Mouse (Mus musculus) layer of hippocampus, postnatal 25 days (tissue): ENCODE measurements at regions not wholly inside any gene's neighbourhood (a gene's known extent, or its start where the extent isn't known, plus 50 kb on each side); places are given as distances from the start of the nearest gene placed in this dataset.
A peak's percentile ranks its signal among the peaks of the same experiment; 100 is the strongest.

Experiments
- DNase-seq, 2 experiments: peaks; one replicate each; pipeline ENCODE4 v3.0.0; 2022; ENCODE audit warnings: mixed read lengths in 2 of 2, low spot score in 1 of 2; ENCODE audit errors: extremely low spot score in 1 of 2

DNA sequence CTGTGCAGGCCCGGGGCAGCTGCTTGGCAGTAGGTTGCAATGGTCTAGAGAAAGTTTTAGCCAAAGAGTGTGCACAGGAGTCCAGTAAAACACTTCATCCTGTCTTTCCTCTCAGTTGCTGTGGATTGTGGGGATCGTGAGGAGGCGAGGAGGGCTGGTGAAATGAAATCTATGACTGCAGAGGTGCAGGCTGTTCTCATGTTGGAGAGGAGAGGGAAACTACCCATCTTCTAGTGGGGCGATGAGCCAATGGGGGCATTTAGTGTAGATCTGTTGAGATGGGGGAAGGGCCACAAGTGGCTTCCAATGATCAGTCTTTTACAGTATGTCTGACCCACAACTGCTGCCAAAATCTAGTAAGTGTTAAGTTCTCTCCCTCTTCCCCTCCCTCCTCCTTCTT is 203.4 kb downstream of the Rnd3 start:
- no peak for DNase-seq

DNA sequence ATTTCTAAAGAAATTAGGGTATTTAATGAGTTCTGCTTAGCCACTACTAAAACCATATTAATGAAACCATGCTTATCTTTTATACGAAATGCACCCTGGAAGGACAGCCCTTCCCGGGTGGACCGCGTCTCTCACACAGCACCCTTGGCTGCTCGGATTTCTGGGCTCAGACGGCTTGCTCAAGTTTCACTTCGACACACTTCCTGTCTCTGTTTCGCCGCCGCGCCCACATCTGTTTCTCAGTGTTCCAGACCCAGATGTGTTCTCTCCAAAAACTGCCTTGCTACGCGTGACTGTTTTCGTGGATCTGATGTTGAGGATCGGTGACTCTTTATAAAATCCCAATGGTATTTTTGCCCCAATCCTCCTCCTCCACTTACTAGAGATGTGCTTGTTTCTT is 205.7 kb downstream of the Rnd3 start:
- DNase-seq: no peak

DNA sequence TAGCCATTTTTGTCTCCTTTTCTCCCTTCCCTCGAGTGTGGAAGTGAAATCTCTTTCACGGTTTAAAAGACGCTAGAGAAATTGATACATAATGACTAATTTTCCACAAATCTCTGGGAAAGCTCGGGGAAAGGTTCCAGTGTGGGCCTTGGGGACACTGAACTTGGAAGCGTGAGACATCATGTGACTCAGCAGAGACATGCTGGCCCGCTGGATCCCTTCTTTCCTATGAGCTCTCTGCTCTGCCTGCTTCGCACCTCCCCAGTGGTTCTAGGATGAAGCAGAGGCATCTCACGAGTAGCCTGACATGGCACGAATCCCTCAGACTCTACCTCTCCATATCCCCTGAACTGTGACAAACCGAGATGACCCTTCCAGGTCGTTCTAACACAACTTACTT is 206.2 kb downstream of the Rnd3 start:
- no peak for DNase-seq

DNA sequence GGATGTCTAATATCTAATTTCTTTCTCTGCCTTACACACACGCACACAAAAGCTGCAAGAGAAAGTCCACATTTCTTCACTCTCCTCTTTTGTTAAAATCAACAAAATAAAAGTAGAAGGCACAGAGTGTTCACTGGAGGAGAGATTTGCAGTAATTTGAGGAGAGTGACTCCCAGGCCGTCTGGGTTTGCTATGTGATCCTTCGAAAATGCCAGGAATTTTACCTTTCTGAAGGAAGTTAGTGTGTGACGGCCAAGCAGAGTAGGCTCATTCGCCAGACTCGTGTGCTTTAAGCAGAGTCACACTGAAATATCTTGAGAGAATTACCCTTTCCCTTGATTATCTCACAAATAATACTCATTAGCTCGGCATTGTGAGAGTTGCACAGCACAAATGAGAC is 216.0 kb downstream of the Rnd3 start:
- DNase-seq: no peak

DNA sequence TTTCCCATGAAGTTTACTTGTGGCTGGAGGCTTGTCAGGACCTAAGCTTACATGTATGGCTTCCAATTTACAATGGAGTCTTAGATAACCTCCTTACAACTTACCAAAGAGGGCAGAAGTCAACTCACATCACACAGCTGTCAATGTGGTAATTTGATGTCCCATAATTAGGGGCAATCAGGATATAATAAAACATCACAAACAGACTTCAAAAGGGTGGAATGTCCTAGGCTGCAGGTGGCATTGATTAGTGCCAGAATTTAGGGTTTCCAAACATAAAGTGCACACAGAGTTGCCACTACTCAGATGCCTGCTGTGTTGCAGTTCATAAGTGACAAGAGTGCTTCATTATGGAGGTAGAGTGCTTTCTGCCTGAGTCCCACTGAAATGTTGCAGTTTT is 227.9 kb downstream of the Rnd3 start:
- no peak for DNase-seq

DNA sequence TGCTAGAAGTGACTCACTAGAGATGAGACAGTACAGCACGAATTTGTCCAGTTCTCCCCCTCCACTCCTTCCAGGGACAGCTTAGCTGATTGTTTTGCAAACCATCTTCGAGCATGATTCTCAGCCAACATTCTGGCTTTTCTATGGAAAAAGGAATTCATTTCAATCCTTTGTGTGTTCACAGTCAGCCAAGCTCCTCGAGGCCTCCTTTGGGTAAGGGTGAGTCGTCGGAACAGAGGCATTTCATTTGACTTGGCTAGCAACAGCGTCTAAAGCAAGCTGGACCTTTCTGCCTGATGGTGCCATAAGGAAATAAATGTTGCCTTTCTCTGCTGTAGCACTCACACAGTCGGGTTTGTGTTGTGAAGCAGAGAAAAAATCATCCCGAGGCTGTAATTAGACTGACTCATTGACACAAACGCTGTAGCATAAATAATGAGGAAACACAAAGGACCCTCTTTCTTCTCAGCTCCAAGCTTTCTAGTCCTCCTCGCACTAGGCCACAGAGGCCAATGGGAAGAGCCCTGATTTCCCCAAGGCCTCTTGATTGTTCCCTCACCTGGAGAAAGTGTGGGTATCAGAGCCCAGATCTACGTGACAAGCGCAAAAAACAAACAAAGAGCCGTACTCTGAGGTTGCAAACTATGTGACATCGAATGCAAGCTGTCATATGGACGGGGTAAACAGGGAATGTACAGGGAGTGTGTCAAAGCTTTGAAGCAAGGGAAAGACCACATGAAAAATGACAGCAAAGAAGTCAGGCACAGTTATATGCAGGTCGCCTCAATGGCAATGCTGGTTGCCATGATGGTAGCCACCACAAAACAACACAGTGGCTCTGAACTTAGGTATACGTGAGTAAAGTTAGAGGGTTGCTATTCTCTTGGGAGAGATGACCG is 232.3 kb downstream of the Rnd3 start:
- peak in 1 of 2 experiments; percentile 9 for DNase-seq

DNA sequence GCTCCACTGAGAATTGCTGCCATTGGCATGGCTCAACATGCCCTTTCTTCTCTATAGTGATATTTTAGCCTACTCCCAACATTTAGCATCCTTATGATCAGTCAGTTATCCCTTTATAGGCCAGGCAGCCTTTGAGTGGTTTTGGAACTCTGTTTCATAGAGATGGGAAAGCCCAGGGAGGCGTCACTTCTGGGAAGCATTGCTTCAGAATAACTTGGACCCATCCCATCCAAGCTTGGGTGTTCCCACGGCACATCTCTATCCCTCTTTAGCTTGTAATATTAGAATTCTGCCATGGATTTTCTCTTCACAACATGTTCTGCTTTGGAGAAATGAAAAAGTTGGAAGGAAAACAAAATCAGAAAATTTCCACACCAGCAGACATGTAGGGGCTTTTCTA is 233.8 kb downstream of the Rnd3 start:
- DNase-seq: no peak

DNA sequence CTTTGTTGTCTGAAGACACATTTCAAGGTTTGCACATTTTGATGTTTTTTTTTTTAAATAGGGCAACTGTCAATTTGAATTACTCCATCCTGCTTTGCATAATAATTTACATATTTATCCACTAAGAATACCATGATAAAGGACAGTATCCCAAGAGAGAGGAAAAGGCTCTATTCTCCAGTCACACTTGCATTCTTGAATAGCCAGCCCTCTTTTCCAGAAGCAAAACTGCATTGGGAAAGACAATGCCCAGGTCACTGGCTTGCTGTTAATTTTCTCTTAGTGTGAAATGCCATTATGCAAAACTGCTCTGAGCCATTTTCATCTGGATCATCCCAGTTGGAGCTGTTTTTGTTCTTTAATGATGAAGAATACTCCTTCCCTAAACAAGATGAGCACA is 234.7 kb downstream of the Rnd3 start:
- no peak for DNase-seq

DNA sequence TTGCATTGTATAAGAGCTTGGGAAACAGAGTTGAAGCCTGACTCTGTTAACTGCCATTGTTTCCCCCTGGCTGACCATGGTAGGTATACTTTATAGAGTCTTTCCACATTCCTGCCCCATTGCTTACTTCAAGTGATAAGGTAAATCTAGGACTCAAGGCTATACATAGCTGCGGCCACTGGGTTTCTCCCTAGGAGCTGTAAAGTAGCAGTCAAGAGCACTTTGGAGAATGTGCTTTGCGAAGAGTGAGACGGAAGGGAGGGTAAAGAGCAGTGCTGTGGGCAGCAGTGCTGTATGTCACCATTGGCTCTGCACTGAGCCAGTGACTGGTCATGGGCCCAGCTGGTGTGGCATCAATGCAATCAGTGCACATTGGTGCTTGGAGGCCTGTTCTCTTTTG is 240.1 kb downstream of the Rnd3 start:
- DNase-seq: no peak

DNA sequence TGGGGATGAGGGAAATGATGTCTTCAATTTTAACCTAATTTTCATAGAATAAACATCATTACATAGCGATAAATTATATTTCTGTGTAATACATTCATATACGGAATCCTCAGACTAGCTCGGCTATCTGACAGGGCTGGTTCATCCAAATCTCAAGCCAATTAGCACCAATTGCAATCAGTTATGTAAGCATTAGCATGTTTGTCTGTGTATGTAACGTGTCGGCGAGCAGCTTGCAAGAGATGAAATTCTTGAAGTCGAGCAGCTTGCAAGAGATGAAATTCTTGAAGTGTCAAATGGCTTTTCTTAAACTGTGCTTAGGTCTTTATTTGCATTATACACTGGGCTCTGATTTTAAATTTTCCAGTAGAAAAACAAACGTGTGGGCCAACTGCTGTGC is 246.2 kb downstream of the Rnd3 start:
- DNase-seq: no peak

DNA sequence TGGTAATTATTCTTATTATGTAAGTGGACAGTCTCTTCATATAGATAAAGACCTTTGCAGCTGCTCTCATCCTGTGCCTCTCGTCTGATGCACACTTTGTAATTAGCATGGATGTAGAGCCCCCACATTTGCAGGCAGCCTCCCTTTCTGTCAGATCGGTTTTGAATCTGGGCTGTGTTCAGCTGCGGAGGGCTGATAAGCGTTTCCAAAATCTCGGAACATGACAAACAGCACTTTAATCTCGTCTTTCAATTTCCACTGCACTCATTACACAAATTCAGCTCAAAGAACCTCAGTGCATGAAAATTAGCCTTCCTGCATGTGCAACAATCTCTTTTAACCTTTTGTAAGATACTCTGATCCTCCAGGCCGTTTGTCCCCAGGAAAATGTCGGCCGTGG is 246.7 kb downstream of the Rnd3 start:
- no peak for DNase-seq

DNA sequence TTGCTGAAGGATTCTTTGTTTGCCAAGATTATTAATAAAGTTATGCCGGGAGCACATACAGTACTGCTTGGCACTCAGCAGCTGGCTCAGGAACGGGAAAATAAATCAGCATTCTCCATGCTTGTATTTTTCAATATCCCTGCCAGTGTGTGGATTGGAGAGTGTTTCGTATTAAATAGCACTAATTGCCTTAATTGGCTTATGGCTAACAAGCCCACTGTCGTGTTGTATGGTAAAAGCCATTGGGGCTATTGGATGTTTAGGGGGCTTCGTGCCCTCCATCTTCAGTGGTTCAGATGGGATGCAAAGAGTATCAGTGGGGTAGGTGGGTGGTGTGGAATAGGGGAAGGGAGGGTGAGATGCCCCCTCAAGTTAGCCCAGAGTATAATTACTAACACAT is 259.9 kb downstream of the Rnd3 start:
- no peak for DNase-seq

DNA sequence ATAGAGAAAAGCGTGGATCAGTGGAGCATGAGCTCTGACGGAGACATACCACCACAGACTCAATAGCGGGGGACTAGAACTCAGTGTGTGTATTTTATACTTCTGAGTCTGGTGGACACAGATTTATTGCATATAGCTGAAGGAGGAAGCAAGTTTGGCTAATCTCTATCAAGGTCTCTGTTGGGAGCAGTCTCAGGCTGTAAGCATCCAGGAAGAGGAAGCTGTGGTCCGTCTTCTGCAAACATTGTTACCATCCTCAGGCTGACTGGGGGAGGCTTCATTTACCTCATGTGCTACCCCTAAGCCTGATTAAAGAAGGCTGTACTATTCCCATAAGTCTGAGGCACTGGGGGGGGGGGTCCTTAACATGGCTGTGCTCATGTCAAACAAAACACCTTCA is 261.0 kb downstream of the Rnd3 start:
- DNase-seq: no peak

DNA sequence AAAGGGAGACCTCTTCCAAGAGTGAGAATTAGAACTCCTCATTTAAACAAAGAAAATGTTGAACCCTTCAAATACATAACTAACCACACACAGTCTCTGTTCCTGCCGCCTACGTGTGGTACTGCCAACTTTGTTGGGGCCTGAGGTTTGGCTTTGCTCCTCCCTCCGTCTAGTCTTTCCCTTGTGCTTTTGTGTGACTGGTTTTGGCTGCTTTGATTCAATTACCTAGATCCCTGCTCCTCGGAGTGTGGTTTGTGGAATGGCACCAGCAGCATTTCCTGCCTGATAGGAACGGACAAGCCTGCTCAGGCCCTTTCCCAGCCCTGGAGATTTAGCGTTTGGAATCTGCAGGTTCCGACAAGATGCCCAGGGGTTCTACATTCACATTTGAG is 263.0 kb downstream of the Rnd3 start:
- DNase-seq: no peak

DNA sequence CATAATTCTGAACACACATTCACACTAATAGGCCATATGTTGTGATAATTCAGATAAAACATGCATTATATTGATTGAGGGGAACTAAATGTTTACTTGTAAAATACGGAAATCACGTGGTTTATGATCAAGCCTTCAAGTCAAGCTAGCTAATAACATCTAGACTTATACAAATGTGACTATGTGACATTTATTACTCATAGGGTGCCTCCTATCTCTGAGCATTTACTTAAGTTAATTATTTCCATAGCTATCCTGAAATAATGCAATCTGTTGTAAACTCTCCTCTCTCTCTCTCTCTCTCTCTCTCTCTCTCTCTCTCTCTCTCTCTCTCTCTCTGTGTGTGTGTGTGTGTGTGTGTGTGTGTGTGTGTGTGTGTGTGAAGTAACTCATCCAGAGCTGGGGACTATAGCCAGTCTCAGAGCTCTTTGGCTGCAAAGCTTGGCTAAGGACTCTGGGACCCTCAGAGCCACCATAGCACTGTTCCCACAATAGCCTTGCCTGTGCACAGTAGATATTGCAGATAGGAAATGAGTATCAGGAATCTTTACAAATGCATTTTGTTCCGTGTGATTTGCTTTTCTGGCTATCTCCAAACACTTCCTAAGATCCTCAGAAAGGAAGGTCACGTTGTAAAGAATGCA is 263.5 kb downstream of the Rnd3 start:
- DNase-seq: no peak

DNA sequence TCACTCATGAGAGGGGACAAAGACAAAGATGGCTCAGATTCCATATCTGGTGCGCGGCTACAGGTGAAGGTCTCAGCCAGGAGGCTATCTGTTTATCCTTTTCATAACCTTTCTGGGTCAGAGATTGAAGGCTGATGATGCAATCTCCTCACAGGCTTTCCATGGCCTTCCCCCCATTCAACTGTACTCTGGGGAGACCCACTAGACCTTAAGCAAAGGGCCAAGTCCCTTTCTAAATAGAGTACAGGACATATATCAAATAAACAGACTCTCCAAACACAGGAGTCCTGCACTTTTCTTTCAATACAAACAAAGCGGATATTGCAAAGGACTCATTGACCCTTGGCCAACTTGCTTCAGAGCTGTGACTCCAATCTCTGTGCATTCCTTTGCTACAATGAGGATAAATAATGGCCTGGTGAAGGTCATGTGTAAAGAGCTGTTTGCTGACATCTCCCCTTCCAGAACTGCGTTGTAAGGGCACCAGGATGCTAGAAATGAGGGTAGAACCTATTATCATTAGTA is 267.3 kb downstream of the Rnd3 start:
- no peak for DNase-seq

DNA sequence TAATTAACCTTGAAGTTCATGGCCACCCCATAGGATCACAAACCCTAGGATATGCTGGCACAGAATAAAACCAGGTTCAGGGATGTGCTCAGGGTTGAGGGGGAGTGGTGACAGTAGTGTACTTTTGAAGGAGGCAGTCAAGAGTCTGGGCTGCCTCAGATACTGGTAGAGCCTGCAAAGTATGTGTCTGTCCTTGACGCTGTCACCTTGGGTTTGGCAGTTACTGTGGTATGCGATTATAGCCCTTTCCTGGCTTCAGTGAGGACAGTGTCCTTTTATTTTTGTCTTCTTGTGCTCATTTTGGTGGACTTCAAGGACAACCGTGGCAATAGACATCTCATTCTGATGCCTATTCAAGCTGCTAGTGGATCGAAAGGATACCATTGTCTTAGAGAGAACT is 268.1 kb downstream of the Rnd3 start:
- DNase-seq: no peak

DNA sequence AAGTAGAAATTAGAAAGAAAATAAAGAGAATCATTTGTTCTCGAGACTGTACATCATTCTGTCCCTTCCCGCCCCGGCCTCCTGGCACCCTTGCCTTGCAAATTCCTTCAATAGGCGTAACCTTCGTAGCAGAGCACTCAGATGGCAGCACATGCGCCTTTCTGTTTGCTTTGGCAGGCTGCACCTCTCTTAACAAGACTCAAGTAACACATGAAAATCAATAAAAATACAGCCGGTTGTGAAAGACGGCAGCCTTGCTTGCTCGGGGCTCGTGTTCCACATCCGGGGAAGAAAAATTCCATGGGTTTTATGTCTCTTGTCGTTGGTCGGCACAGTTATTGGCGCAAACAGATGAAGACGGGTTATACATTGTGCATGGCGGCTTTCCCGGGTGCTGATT is 271.2 kb downstream of the Rnd3 start:
- no peak for DNase-seq

DNA sequence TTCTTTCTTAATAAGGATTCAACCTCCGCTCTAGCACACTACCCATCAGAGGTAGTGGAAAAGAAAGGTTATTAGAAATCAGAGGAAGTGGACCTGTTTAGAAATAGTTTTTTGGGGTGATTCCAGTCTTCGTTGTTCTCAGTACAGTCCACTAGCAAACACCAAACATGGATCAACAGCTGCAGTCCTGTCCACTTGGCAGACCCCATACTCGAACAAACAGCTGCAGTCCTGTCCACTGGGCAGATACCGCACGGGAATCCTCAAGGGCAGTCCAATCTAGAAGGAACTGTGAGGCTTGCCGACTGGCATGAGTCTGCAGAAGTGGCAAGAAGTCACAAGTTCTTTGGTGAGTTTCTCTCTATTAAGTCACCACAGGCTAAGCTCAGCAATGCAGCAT is 273.8 kb downstream of the Rnd3 start:
- DNase-seq: no peak

DNA sequence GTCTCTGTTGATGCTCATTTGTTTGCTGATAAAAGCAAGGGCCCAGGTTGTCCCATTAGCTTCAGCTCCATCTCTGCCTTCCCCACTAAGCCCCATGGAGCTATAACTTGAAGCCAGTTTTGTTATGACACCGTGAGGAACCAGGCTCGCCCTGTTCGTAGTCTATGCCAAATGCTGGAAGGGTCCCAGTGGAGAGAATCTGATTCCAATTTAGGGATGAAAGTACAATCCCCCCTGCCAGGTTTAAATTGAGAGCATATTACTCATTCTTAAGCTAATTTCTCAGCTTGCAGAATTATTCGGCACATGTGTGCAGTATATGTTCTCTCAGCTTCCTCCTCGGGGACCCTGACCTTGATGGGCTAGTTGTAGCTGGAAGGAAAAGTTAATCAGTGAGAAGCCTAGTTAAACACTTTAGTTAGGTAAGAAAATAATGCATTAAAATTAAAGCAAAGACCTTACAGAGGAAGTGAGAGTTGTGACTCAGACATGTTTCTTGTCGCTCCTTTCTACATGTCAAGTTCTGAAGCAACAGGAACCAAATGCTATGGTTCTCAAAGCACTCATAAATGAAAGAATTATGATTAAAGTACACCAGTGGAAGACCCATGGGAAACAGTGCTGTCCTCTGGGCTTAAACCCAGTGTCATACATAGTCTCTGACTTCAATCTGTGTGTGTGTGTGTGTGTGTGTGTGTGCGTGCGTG is 295.2 kb downstream of the Rnd3 start:
- no peak for DNase-seq

DNA sequence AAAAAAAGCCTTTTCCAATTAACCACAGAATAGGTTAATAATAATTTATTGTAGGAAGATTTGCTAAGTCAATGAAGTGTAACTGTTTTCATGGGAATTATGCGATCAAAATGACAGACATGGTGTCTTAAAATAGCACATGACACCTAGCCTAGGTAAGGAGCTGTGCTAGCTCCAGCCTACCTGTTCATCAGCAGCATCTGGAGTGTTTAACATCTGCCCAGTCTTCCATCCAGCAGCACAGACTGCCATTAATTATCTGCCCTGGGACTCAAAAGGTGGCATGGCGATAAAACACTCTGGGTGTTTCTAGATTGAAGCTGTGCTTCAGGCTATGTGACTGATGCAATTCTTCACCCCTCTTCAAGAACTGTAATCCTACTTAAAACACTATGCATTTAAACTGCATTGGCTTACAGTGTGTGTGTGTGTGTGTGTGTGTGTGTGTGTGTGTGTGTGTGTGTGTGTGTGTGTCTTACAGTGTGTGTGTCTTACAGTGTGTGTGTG is 296.4 kb downstream of the Rnd3 start:
- DNase-seq: no peak
